Mouse (Mus musculus) brain, embryonic 18.5 days (tissue): Measurements from ENCODE around the gene Tcf12.

ENCODE experiments used
- DNase-seq: peaks from one replicate; pipeline ENCODE4 v3.0.0-alpha.2; 2012; ENCODE audit warnings: low read depth, low spot score

Tcf12 gene

GRCm38 (mm10) chr9:71915871-71916661, 195.6 kb downstream of the Tcf12 start:
- DNase-seq: no peak

- no peak for DNase-seq
Measured at GRCm38 (mm10) chr9:71906522-71906921, 205.1 kb downstream of the Tcf12 start.

GRCm38 (mm10) chr9:71898852-71899251, 212.8 kb downstream of the Tcf12 start:
- no peak for DNase-seq

- DNase-seq: no peak
Measured at GRCm38 (mm10) chr9:71897399-71897798, 214.3 kb downstream of the Tcf12 start.

- DNase-seq: peak; percentile 67
Measured at GRCm38 (mm10) chr9:71895931-71896724, 215.5 kb downstream of the Tcf12 start.

- no peak for DNase-seq
Measured at GRCm38 (mm10) chr9:71895291-71895690, 216.4 kb downstream of the Tcf12 start.

- no peak for DNase-seq
Measured at GRCm38 (mm10) chr9:71894943-71895286, 216.8 kb downstream of the Tcf12 start.

- DNase-seq: no peak
Measured at GRCm38 (mm10) chr9:71894246-71894942, 217.3 kb downstream of the Tcf12 start.

- DNase-seq: no peak
Measured at GRCm38 (mm10) chr9:71888450-71888849, 223.2 kb downstream of the Tcf12 start.

- no peak for DNase-seq
Measured at GRCm38 (mm10) chr9:71880629-71881028, 231.0 kb downstream of the Tcf12 start.

- no peak for DNase-seq
Measured at GRCm38 (mm10) chr9:71879972-71880371, 231.7 kb downstream of the Tcf12 start.

- no peak for DNase-seq
Measured at GRCm38 (mm10) chr9:71879415-71879814, 232.3 kb downstream of the Tcf12 start.

- no peak for DNase-seq
Measured at GRCm38 (mm10) chr9:71877867-71878266, 233.8 kb downstream of the Tcf12 start.

GRCm38 (mm10) chr9:71874761-71875160, 236.9 kb downstream of the Tcf12 start:
- no peak for DNase-seq

- DNase-seq: no peak
Measured at GRCm38 (mm10) chr9:71874035-71874572, 237.6 kb downstream of the Tcf12 start.

- no peak for DNase-seq
Measured at GRCm38 (mm10) chr9:71863338-71863737, 248.3 kb downstream of the Tcf12 start.

GRCm38 (mm10) chr9:71861629-71862028, 250.0 kb downstream of the Tcf12 start:
- no peak for DNase-seq

GRCm38 (mm10) chr9:71857926-71858325, 253.7 kb downstream of the Tcf12 start:
- DNase-seq: no peak

GRCm38 (mm10) chr9:71853904-71854303, 257.8 kb downstream of the Tcf12 start:
- DNase-seq: no peak

GRCm38 (mm10) chr9:71850283-71850682, 261.4 kb downstream of the Tcf12 start:
- no peak for DNase-seq

- DNase-seq: no peak
Measured at GRCm38 (mm10) chr9:71848392-71848791, 263.3 kb downstream of the Tcf12 start.

- no peak for DNase-seq
Measured at GRCm38 (mm10) chr9:71847921-71848320, 263.8 kb downstream of the Tcf12 start.
